Mouse (Mus musculus): Measurements from ENCODE around the gene 2010005H15Rik. TPM values are rescaled to one million over a fixed set of nuclear protein-coding genes. Genes with fewer than 3 reads are reported as not detected.
"Not testable (repeated sequence)": the region's sequence is repeated elsewhere in the genome, so short reads cannot be mapped to it uniquely, and the experiment has no call there.

2010005H15Rik gene
- total RNA-seq (2021): not detected

- intact Hi-C loops (cut with DNase I); DNase-seq (ENCODE audit: low spot score in 2 of 2): not testable (repeated sequence)
Measured at GRCm38 (mm10) chr16:36221168-36221567, at the start of gene 2010005H15Rik. 2010005H15Rik (plus strand) TSS chr16:36221468.

GRCm38 (mm10) chr16:36176108-36176507 is 45.2 kb upstream of the 2010005H15Rik start:
- DNase-seq (ENCODE audit: low spot score in 2 of 2): no peak
- intact Hi-C loops (cut with DNase I): no loop called here

GRCm38 (mm10) chr16:36179910-36180309 is 41.4 kb upstream of the 2010005H15Rik start:
- intact Hi-C loops (cut with DNase I): no loop called here
- no peak for DNase-seq (ENCODE audit: low spot score in 2 of 2)

GRCm38 (mm10) chr16:36183912-36184311 is 37.4 kb upstream of the 2010005H15Rik start, which contains the start of gene Gm5483:
Gm5483 (plus strand) TSS chr16:36184212.
- DNase-seq (ENCODE audit: low spot score in 2 of 2); intact Hi-C loops (cut with DNase I): not testable (repeated sequence)

- intact Hi-C loops (cut with DNase I): no loop called here
- DNase-seq (ENCODE audit: low spot score in 2 of 2): no peak
Measured at GRCm38 (mm10) chr16:36199226-36199625, 22.0 kb upstream of the 2010005H15Rik start.

- intact Hi-C loops (cut with DNase I): no loop called here
- DNase-seq (ENCODE audit: low spot score in 2 of 2): no peak
Measured at GRCm38 (mm10) chr16:36203846-36204245, 17.4 kb upstream of the 2010005H15Rik start.

- intact Hi-C loops (cut with DNase I); DNase-seq (ENCODE audit: low spot score in 2 of 2): not testable (repeated sequence)
Measured at GRCm38 (mm10) chr16:36205684-36206083, 15.6 kb upstream of the 2010005H15Rik start.

GRCm38 (mm10) chr16:36209967-36210453 is 11.3 kb upstream of the 2010005H15Rik start, which contains the start of gene Gm5416:
Gm5416 (plus strand) TSS chr16:36210403.
- DNase-seq (ENCODE audit: low spot score in 2 of 2): no peak
- intact Hi-C loops (cut with DNase I): no loop called here

GRCm38 (mm10) chr16:36260585-36260984 is 39.3 kb downstream of the 2010005H15Rik start:
- intact Hi-C loops (cut with DNase I); DNase-seq (ENCODE audit: low spot score in 2 of 2): not testable (repeated sequence)

GRCm38 (mm10) chr16:36276796-36277195 is 55.5 kb downstream of the 2010005H15Rik start, which contains the start of gene Stfa1:
Stfa1 (plus strand) TSS chr16:36276951.
- DNase-seq (ENCODE audit: low spot score in 2 of 2); intact Hi-C loops (cut with DNase I): not testable (repeated sequence)

GRCm38 (mm10) chr16:36289140-36289539 is 67.9 kb downstream of the 2010005H15Rik start:
- intact Hi-C loops (cut with DNase I): no loop called here
- no peak for DNase-seq (ENCODE audit: low spot score in 2 of 2)

Other genes starting within 250 kb of the 2010005H15Rik start
- 100 to 1,000 TPM; 126 to 145 TPM for gene Kpna1, start 242.7 kb upstream of the 2010005H15Rik start, total RNA-seq (2021)
- 1 to 10 TPM; 4.2 to 4.8 TPM for gene Wdr5b, start 180.3 kb upstream of the 2010005H15Rik start, total RNA-seq (2021)
- gene Fam162a, start 149.9 kb upstream of the 2010005H15Rik start, total RNA-seq (2021): 10 to 100 TPM; 70.3 to 71.3 TPM
- 10 to 100 TPM; 14.0 to 19.8 TPM for gene Ccdc58, start 149.8 kb upstream of the 2010005H15Rik start, total RNA-seq (2021)
- gene Csta1, start 90.2 kb upstream of the 2010005H15Rik start, total RNA-seq (2021): not detected
- not detected for gene Stfa2l1, start 64.7 kb upstream of the 2010005H15Rik start, total RNA-seq (2021)
- not detected for gene Gm5483, start 37.3 kb upstream of the 2010005H15Rik start, total RNA-seq (2021)
- gene Gm5416, start 11.1 kb upstream of the 2010005H15Rik start, total RNA-seq (2021): not detected
- not detected for gene Stfa1, start 55.5 kb downstream of the 2010005H15Rik start, total RNA-seq (2021)
- gene BC117090, start 112.9 kb downstream of the 2010005H15Rik start, total RNA-seq (2021): not detected
- gene BC100530, start 146.3 kb downstream of the 2010005H15Rik start, total RNA-seq (2021): not detected
- gene Stfa2, start 187.0 kb downstream of the 2010005H15Rik start, total RNA-seq (2021): not detected
- not detected for gene Stfa3, start 233.9 kb downstream of the 2010005H15Rik start, total RNA-seq (2021)